ENCODE assay signal across 8 mouse cellular contexts in the genomic region with DNA sequence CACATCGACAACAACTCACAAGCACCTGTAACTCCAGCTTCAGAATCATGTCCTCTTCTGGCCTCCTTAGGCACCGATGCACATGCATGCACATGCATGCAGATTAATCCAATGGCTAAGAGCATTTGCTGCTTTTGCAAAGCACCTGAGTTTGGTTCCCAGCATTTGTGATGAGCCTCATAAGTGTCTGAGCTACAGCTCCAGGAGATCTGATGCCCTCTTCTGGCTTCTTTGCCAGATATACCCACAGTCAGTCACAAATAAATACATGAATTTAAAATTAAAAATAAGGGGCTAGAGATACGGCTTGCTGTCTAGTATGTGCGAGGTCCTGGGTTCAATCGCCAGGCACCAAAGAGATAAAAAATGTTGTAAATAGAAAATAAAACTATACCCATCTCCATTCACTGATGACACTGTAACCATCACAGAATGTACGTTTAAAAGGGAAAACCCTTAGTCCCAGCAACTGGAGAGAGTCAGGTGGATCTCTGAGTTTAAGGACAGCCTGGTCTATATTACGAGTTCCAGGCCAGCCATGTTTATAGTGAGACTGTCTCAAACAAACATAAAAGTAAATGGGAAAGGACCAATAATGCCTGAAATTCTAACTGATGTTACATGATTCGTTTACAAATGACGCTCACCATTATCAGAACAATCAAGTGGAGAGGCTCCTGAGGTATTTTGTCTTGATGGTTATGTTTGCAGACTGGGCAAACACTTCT. TPM values are rescaled to one million over a fixed set of nuclear protein-coding genes. Genes with fewer than 3 reads are reported as not detected.
DNase-seq lines count a peak whose midpoint lies in the region; ATAC-seq and TF ChIP-seq lines count a peak whose summit lies in the region.

No protein-coding gene starts in this region.

- no peaks in the 10 kb centered on the region for H3K36me3 ChIP-seq in heart, embryonic 11.5 days (ENCODE audit: control insufficient read depth, insufficient read depth, low read length)
- H3K36me3 ChIP-seq in ES-Bruce4 (ENCODE audit: control insufficient read depth, insufficient read depth, low read length, poor library complexity, severe bottlenecking): no peaks in the 10 kb centered on the region
- no peaks in the 10 kb centered on the region for H3K36me3 ChIP-seq in heart, postnatal 0 days (replicated peaks; ENCODE audit: control insufficient read depth, insufficient read depth, low read length)
- H3K36me3 ChIP-seq in midbrain, embryonic 10.5 days: no peaks in the 10 kb centered on the region

- H3K9ac ChIP-seq in heart, embryonic 11.5 days (ENCODE audit: low read depth, low read length): peak overlapping the region; percentile 96
- H3K9ac ChIP-seq in ES-Bruce4 (ENCODE audit: low read depth, poor library complexity, severe bottlenecking): peak overlapping the region; percentile 100
- peak overlapping the region; percentile 96; the same call in 1 of the 2 replicates for H3K9ac ChIP-seq in heart, postnatal 0 days (replicated peaks; ENCODE audit: low read depth, low read length)

- no peaks in the 10 kb centered on the region for H3K27me3 ChIP-seq in heart, embryonic 11.5 days (ENCODE audit: control insufficient read depth, insufficient read depth, low read length)
- no peaks in the 10 kb centered on the region for H3K27me3 ChIP-seq in ES-Bruce4 (ENCODE audit: control insufficient read depth, insufficient read depth, low read length, poor library complexity, severe bottlenecking)
- H3K27me3 ChIP-seq in heart, postnatal 0 days (ENCODE audit: control insufficient read depth, insufficient read depth, low read length): no peaks in the 10 kb centered on the region
- 0 out of 2 replicates have a peak, but pooled peaks cover 6% of the 10 kb centered on the region for H3K27me3 ChIP-seq in midbrain, embryonic 10.5 days (ENCODE audit: low read depth, poor library complexity, severe bottlenecking)

- intact Hi-C loops in heart, postnatal 25 days (cut with DNase I): loop anchor here (5.0 kb wide), 3 partner anchors 45 to 105 kb away; no protein-coding TSS in a partner anchor

- no peak for TF ChIP-seq POLR2A in ES-Bruce4 (IDR thresholded peaks at IDR 0.05; ENCODE audit: insufficient read depth, low read length)

- no peaks in the 10 kb centered on the region for H3K9me3 ChIP-seq in heart, embryonic 11.5 days (replicated peaks; ENCODE audit: control insufficient read depth, low read length)
- no peaks in the 10 kb centered on the region for H3K9me3 ChIP-seq in ES-Bruce4 (replicated peaks; ENCODE audit: control insufficient read depth, insufficient read depth, low read length, poor library complexity, severe bottlenecking)
- H3K9me3 ChIP-seq in heart, postnatal 0 days (replicated peaks; ENCODE audit: control insufficient read depth, low read length): no peaks in the 10 kb centered on the region
- H3K9me3 ChIP-seq in midbrain, embryonic 10.5 days (replicated peaks): no peaks in the 10 kb centered on the region

- H3K4me1 ChIP-seq in heart, embryonic 11.5 days (ENCODE audit: control insufficient read depth, insufficient read depth, low read length): peaks cover 15% of the 10 kb centered on the region
- no peaks in the 10 kb centered on the region for H3K4me1 ChIP-seq in ES-Bruce4 (ENCODE audit: control insufficient read depth, insufficient read depth, low read length)
- 0 out of 2 replicates have a peak, but pooled peaks cover 12% of the 10 kb centered on the region for H3K4me1 ChIP-seq in heart, postnatal 0 days (ENCODE audit: control insufficient read depth, insufficient read depth)
- peaks cover 34% of the 10 kb centered on the region for H3K4me1 ChIP-seq in midbrain, embryonic 10.5 days

- TF ChIP-seq EP300 in ES-Bruce4 (IDR thresholded peaks at IDR 0.05; ENCODE audit: insufficient read depth, low read depth, low read length): no peak
- TF ChIP-seq EP300 in heart, postnatal 0 days (IDR thresholded peaks at IDR 0.05; ENCODE audit: low read depth): no peak

- ATAC-seq in heart, embryonic 11.5 days (replicated peaks; ENCODE audit: insufficient number of reproducible peaks, low FRiP score, low TSS enrichment): no peak
- no peak for ATAC-seq in heart, postnatal 0 days (ENCODE audit: insufficient read depth, low read depth)

- H3K27ac ChIP-seq in heart, embryonic 11.5 days (ENCODE audit: low read depth, low read length): no peak overlapping the region
- peak overlapping the region; percentile 34; the same call in 1 of the 2 replicates for H3K27ac ChIP-seq in ES-Bruce4 (ENCODE audit: insufficient read depth, low read length)
- H3K27ac ChIP-seq in heart, postnatal 0 days (ENCODE audit: low read depth): no peak overlapping the region
- H3K27ac ChIP-seq in midbrain, embryonic 10.5 days (replicated peaks): peak overlapping the region; percentile 100

- no peak for DNase-seq in heart, postnatal 25 days (ENCODE audit: low spot score)
- DNase-seq in heart, postnatal 0 days (ENCODE audit: low spot score): no peak
- DNase-seq in midbrain, embryonic 10.5 days (ENCODE audit: low spot score): no peak
- DNase-seq in left cerebral cortex, adult 8-10 months (ENCODE audit: low spot score in 2 of 2): no peak
- DNase-seq in layer of hippocampus, postnatal 14 days (ENCODE audit: low spot score in 2 of 2): no peak
- DNase-seq in right cerebral cortex, postnatal 4 days: no peak

- peak overlapping the region; percentile 88 for H3K4me3 ChIP-seq in heart, embryonic 11.5 days (ENCODE audit: low read depth, low read length)
- H3K4me3 ChIP-seq in ES-Bruce4 (ENCODE audit: low read depth, low read length): peak overlapping the region; percentile 77
- H3K4me3 ChIP-seq in heart, postnatal 0 days (ENCODE audit: low read depth, low read length): peak overlapping the region; percentile 95
- H3K4me3 ChIP-seq in midbrain, embryonic 10.5 days: peak overlapping the region; percentile 94

- peak overlapping the region; percentile 96 for H3K4me2 ChIP-seq in heart, embryonic 11.5 days
- H3K4me2 ChIP-seq in heart, postnatal 0 days (ENCODE audit: low read depth, low read length): peak overlapping the region; percentile 98

- WGBS in heart, embryonic 11.5 days (ENCODE audit: insufficient replicate concordance): 57% methylated on average over 9 of the region's 9 CpGs
- WGBS in heart, postnatal 0 days: 61% methylated on average over 9 of the region's 9 CpGs
- 54% methylated on average over 9 of the region's 9 CpGs for WGBS in midbrain, embryonic 10.5 days

- no peak for TF ChIP-seq CTCF in ES-Bruce4 (IDR thresholded peaks at IDR 0.05; ENCODE audit: low read depth, low read length)
- peak; percentile 25; the same call in 1 of the 2 replicates for TF ChIP-seq CTCF in heart, postnatal 0 days (IDR thresholded peaks at IDR 0.05; ENCODE audit: low read depth)

RNA-seq across cellular contexts. Expression of a gene that starts 1.7 kb away (rescaled TPM):
- 26.6 and 35.1 TPM in 2 replicates for polyA plus RNA-seq in heart, embryonic 11.5 days (2014; fragmentation: Nextera tagmentation; extraction: Ambion mirVana)
- total RNA-seq in heart, postnatal 25 days (2021): 10 to 100 TPM; 19.2 to 20.3 TPM
- polyA plus RNA-seq in ES-Bruce4 (2011; ENCODE audit: insufficient read depth, insufficient read length, low read depth, missing spikeins): 113 and 119 TPM in 2 replicates
- total RNA-seq in heart, postnatal 0 days (2014; rRNA removed; ENCODE audit: low replicate concordance): 11.2 and 11.9 TPM in 2 replicates
- polyA plus RNA-seq in heart, postnatal 0 days (2015; fragmentation: Nextera tagmentation; extraction: Ambion mirVana): 16.8 and 18.0 TPM in 2 replicates
- polyA plus RNA-seq in midbrain, embryonic 10.5 days (2016; fragmentation: Nextera tagmentation; extraction: Ambion mirVana): 50.5 and 62.7 TPM in 2 replicates
- total RNA-seq in left cerebral cortex, adult 8-10 months (2022): 10 to 100 TPM; 85.1 to 97.5 (median 86.9) TPM
- total RNA-seq in layer of hippocampus, postnatal 14 days (2021): 10 to 100 TPM; 60.0 to 60.1 TPM

Comparison
In these comparisons a context has a peak if more than half of its experiments do, and no peak if none do; other contexts are left out.
1. H3K27ac ChIP-seq: peak in ES-Bruce4 (single experiment) and midbrain, embryonic 10.5 days (single experiment); none in heart, embryonic 11.5 days (single experiment) and heart, postnatal 0 days (single experiment).
2. Peak in every context shown above with its lines, with median percentiles within 50 percentile points of each other: H3K4me3 ChIP-seq and H3K9ac ChIP-seq.